Mouse (Mus musculus) intestine, postnatal 0 days (tissue): ENCODE measurements at regions not wholly inside any gene's neighbourhood (a gene's known extent, or its start where the extent isn't known, plus 50 kb on each side); places are given as distances from the start of the nearest gene placed in this dataset.

Experiments used
- ATAC-seq: fragments of 200-750 bp; cut with Nextera tagmentation; 2 replicates; pipeline ENCODE4 v1.8.0; 2017; ENCODE audit warnings: mild to moderate bottlenecking, moderate TSS enrichment, moderate library complexity
- H3K27ac ChIP-seq: fragments of 300-500 bp; sonication (generic); 2 replicates; pipeline ENCODE4 v1.5.1; 2014; ENCODE audit warnings: mild to moderate bottlenecking, low read depth, low read length, moderate library complexity
- H3K27me3 ChIP-seq: fragments of 300-500 bp; sonication (generic); replicated peaks from 2 replicates; pipeline ENCODE4 v1.6.1; 2014; ENCODE audit warnings: low read length, mixed read lengths; ENCODE audit not compliant: control insufficient read depth, insufficient read depth
- H3K36me3 ChIP-seq: fragments of 300-500 bp; sonication (generic); 2 replicates; pipeline ENCODE4 v1.6.1; 2014; ENCODE audit warnings: mild to moderate bottlenecking, moderate library complexity; ENCODE audit not compliant: control insufficient read depth, insufficient read depth
- H3K4me1 ChIP-seq: fragments of 300-500 bp; sonication (generic); replicated peaks from 2 replicates; pipeline ENCODE4 v1.6.1; 2014; ENCODE audit warnings: antibody characterized with exemption, low read length, mixed read lengths; ENCODE audit not compliant: control insufficient read depth, insufficient read depth
- H3K4me2 ChIP-seq: fragments of 300-500 bp; sonication (generic); replicated peaks from 2 replicates; pipeline ENCODE4 v1.6.1; 2014; ENCODE audit warnings: low read depth, mild to moderate bottlenecking, moderate library complexity
- H3K4me3 ChIP-seq: fragments of 300-500 bp; sonication (generic); 2 replicates; pipeline ENCODE4 v1.5.1; 2014; ENCODE audit warnings: low read depth, low read length
- H3K9ac ChIP-seq: fragments of 300-500 bp; sonication (generic); 2 replicates; pipeline ENCODE4 v1.6.1; 2014; ENCODE audit warnings: mild to moderate bottlenecking, low read depth, low read length
- H3K9me3 ChIP-seq: fragments of 300-500 bp; sonication (generic); 2 replicates; pipeline ENCODE4 v1.6.1; 2016; ENCODE audit warnings: mixed run types; ENCODE audit not compliant: control insufficient read depth
- CTCF ChIP-seq: sonication (generic); IDR thresholded peaks from 2 replicates; pipeline ENCODE4 v1.5.1; 2016; ENCODE audit warnings: low read depth, mild to moderate bottlenecking, control low read depth, antibody characterized with exemption, moderate library complexity
- WGBS: fragments of 180-500 bp; shearing (Covaris S2); extraction: QIAGEN DNeasy Blood & Tissue Kit; methylation state at CpG from one replicate; pipeline ENCODE4 v1.1.7; 2014; 5-methylcytosine and 5-hydroxymethylcytosine counted together

GRCm38 (mm10) chr7:37413350-37413749 lies 360.1 kb downstream of the Zfp536 start:
- no peak overlapping the region for H3K4me3 ChIP-seq
- no peaks in the 10 kb centered on the region for H3K36me3 ChIP-seq
- H3K9ac ChIP-seq = no peak overlapping the region
- WGBS = 72% methylated on average over 4 of the region's 4 CpGs
- no peak for TF ChIP-seq CTCF
- H3K4me2 ChIP-seq = no peak overlapping the region
- no peaks in the 10 kb centered on the region for H3K9me3 ChIP-seq
- H3K27ac ChIP-seq = no peak overlapping the region
- H3K4me1 ChIP-seq = no peaks in the 10 kb centered on the region
- H3K27me3 ChIP-seq = no peaks in the 10 kb centered on the region
- no peak for ATAC-seq

- H3K9me3 ChIP-seq = no peaks in the 10 kb centered on the region
- WGBS = 76% methylated on average over 10 of the region's 10 CpGs
Observed at GRCm38 (mm10) chr7:37421704-37422103, 351.7 kb downstream of the Zfp536 start.

More at GRCm38 (mm10) chr7:37421704-37422103, 351.7 kb downstream of the Zfp536 start:
- Histone ChIP-seq H3K27me3 (no peaks in the 10 kb centered on the region), H3K9ac (no peak overlapping the region), H3K4me1 (no peaks in the 10 kb centered on the region), H3K36me3 (no peaks in the 10 kb centered on the region), H3K27ac (no peak overlapping the region), H3K4me2 (no peak overlapping the region), H3K4me3 (no peak overlapping the region)
- peak; percentile 31 for TF ChIP-seq CTCF
- no peak for ATAC-seq
